Mouse (Mus musculus) CH12.LX (cell line): Measurements from ENCODE around the gene Pkd1l3. TPM values are rescaled to one million over a fixed set of nuclear protein-coding genes. Genes with fewer than 3 reads are reported as not detected.

Source experiments
- DNase-seq: peaks from one replicate; pipeline ENCODE4 v3.0.0-alpha.2; 2013; ENCODE audit errors: extremely low read depth
- H3K27ac ChIP-seq: 2 replicates; pipeline ENCODE4 v1.5.1; 2012; ENCODE audit warnings: low read depth, mild to moderate bottlenecking, control low read depth, moderate library complexity; ENCODE audit not compliant: insufficient read depth
- H3K27me3 ChIP-seq: replicated peaks from 2 replicates; pipeline ENCODE3; 2012; ENCODE audit warnings: inconsistent platforms
- H3K36me3 ChIP-seq, 2 experiments: replicated peaks in 1 of 2; 2 replicates each; pipeline versions ENCODE3 to v1.6.1; 2012; ENCODE audit warnings: inconsistent platforms in 1 of 2, low read length in 1 of 2, mild to moderate bottlenecking in 1 of 2, mixed read lengths in 1 of 2, moderate library complexity in 1 of 2; ENCODE audit not compliant: control insufficient read depth in 1 of 2, insufficient read depth in 1 of 2
- H3K4me1 ChIP-seq, 2 experiments: 2 replicates each; pipeline ENCODE4 v1.6.1; 2012; ENCODE audit warnings: inconsistent platforms in 1 of 2, moderate library complexity in 1 of 2; ENCODE audit not compliant: insufficient read depth in 2 of 2, control insufficient read depth in 1 of 2
- H3K4me2 ChIP-seq: 2 replicates; pipeline ENCODE4 v1.6.1; 2012; ENCODE audit warnings: low read depth, mild to moderate bottlenecking, control low read depth; ENCODE audit not compliant: poor library complexity, insufficient read depth, severe bottlenecking
- H3K4me3 ChIP-seq, 3 experiments: fragments of 150-350 bp in 1 of 3; sonication (generic) in 1 of 3; replicated peaks in 1 of 3; 2 replicates each; pipeline versions ENCODE3 to v1.5.1; 2011 to 2012; ENCODE audit warnings: low read depth in 2 of 3, low read length in 2 of 3, mild to moderate bottlenecking in 2 of 3, moderate library complexity in 2 of 3, control low read depth in 1 of 3, improper control_type of control experiment in 1 of 3, inconsistent platforms in 1 of 3, mixed read lengths in 1 of 3; ENCODE audit not compliant: poor library complexity in 1 of 3
- H3K79me2 ChIP-seq: replicated peaks from 2 replicates; pipeline ENCODE4 v1.6.1; 2012; ENCODE audit warnings: mild to moderate bottlenecking, moderate library complexity; ENCODE audit not compliant: control insufficient read depth, poor library complexity, insufficient read depth, severe bottlenecking; ENCODE audit errors: extremely low read depth
- H3K9ac ChIP-seq: 2 replicates; pipeline ENCODE4 v1.6.1; 2012; ENCODE audit warnings: low read depth, mild to moderate bottlenecking, control low read depth, moderate library complexity; ENCODE audit not compliant: insufficient read depth
- H3K9me3 ChIP-seq: replicated peaks from 2 replicates; pipeline ENCODE3; 2012; ENCODE audit warnings: low read length, inconsistent platforms, mixed read lengths
- BHLHE40 ChIP-seq: IDR thresholded peaks from 2 replicates; pipeline ENCODE4 v1.6.1; 2011; ENCODE audit warnings: mild to moderate bottlenecking, low read depth, low read length, improper control_type of control experiment
- CHD2 ChIP-seq: IDR thresholded peaks from 2 replicates; pipeline ENCODE4 v1.6.1; 2011; ENCODE audit warnings: low read length, improper control_type of control experiment
- CTCF ChIP-seq, 2 experiments: IDR thresholded peaks in 1 of 2; conservative IDR thresholded peaks in 1 of 2; 2 replicates each; pipeline ENCODE4 v1.5.1; 2011 to 2012; ENCODE audit warnings: low read depth in 2 of 2, low read length in 2 of 2, improper control_type of control experiment in 1 of 2, inconsistent platforms in 1 of 2, mild to moderate bottlenecking in 1 of 2, moderate library complexity in 1 of 2
- E2F4 ChIP-seq: IDR thresholded peaks from 2 replicates; pipeline ENCODE4 v1.6.1; 2011; ENCODE audit warnings: low read depth, low read length, improper control_type of control experiment; ENCODE audit not compliant: insufficient replicate concordance
- GABPA ChIP-seq: IDR thresholded peaks from 2 replicates; pipeline ENCODE4 v1.6.1; 2012; ENCODE audit warnings: low read depth, low read length, improper control_type of control experiment, inconsistent platforms; ENCODE audit not compliant: insufficient replicate concordance
- IRF4 ChIP-seq: IDR thresholded peaks from 2 replicates; pipeline ENCODE4 v1.6.1; 2014; ENCODE audit warnings: low read depth, mild to moderate bottlenecking, inconsistent platforms, low read length, improper control_type of control experiment
- JUN ChIP-seq: IDR thresholded peaks from 2 replicates; pipeline ENCODE4 v1.6.1; 2011; ENCODE audit warnings: low read depth, mild to moderate bottlenecking, low read length, improper control_type of control experiment, moderate library complexity; ENCODE audit not compliant: insufficient read depth
- JUND ChIP-seq: conservative IDR thresholded peaks from 2 replicates; pipeline ENCODE4 v1.6.1; 2011; ENCODE audit warnings: low read depth, low read length, improper control_type of control experiment
- KAT2A ChIP-seq: IDR thresholded peaks from 2 replicates; pipeline ENCODE4 v1.6.1; 2012; ENCODE audit warnings: low read length, improper control_type of control experiment, inconsistent platforms; ENCODE audit not compliant: insufficient replicate concordance
- MXI1 ChIP-seq: IDR thresholded peaks from 2 replicates; pipeline ENCODE4 v1.6.1; 2011; ENCODE audit warnings: mild to moderate bottlenecking, low read depth, low read length, improper control_type of control experiment
- NRF1 ChIP-seq: IDR thresholded peaks from 2 replicates; pipeline ENCODE4 v1.6.1; 2014; ENCODE audit warnings: low read depth, mild to moderate bottlenecking, inconsistent platforms, low read length, improper control_type of control experiment, moderate library complexity
- RAD21 ChIP-seq: IDR thresholded peaks from 2 replicates; pipeline ENCODE4 v1.6.1; 2011; ENCODE audit warnings: low read depth, mild to moderate bottlenecking, low read length, improper control_type of control experiment, moderate library complexity
- RCOR1 ChIP-seq: conservative IDR thresholded peaks from 2 replicates; pipeline ENCODE4 v1.6.1; 2012; ENCODE audit warnings: low read depth, mild to moderate bottlenecking, inconsistent platforms, low read length, improper control_type of control experiment
- SIN3A ChIP-seq: IDR thresholded peaks from 2 replicates; pipeline ENCODE4 v1.6.1; 2012; ENCODE audit warnings: low read length, improper control_type of control experiment, inconsistent platforms
- SMC3 ChIP-seq: IDR thresholded peaks from 2 replicates; pipeline ENCODE4 v1.6.1; 2011; ENCODE audit warnings: low read depth, low read length, improper control_type of control experiment
- TBP ChIP-seq: conservative IDR thresholded peaks from 2 replicates; pipeline ENCODE4 v1.6.1; 2011; ENCODE audit warnings: low read depth, low read length, improper control_type of control experiment
- UBTF ChIP-seq: IDR thresholded peaks from 2 replicates; pipeline ENCODE4 v1.6.1; 2012; ENCODE audit warnings: low read depth, mild to moderate bottlenecking, inconsistent platforms, low read length, improper control_type of control experiment, moderate library complexity
- USF2 ChIP-seq: conservative IDR thresholded peaks from 2 replicates; pipeline ENCODE4 v1.6.1; 2011; ENCODE audit warnings: low read depth, low read length, improper control_type of control experiment
- ZC3H11A ChIP-seq: IDR thresholded peaks from 2 replicates; pipeline ENCODE4 v1.6.1; 2012; ENCODE audit warnings: low read depth, mild to moderate bottlenecking, inconsistent platforms, low read length, improper control_type of control experiment
- ZNF384 ChIP-seq: IDR thresholded peaks from 2 replicates; pipeline ENCODE4 v1.6.1; 2012; ENCODE audit warnings: low read depth, low read length, improper control_type of control experiment, inconsistent platforms
- dilution Hi-C: fragments of 300-500 bp; cut with MboI; formaldehyde crosslinking; loops from 2 replicates; pipeline ENCODE4 v1.14.3; 2020; ENCODE audit warnings: low sequenced_read_pairs; ENCODE audit not compliant: extremely low pct_unique_long_range_greater_than_20kb, extremely low pct_ligation_motif_present
- in situ Hi-C: fragments of 300-500 bp; cut with MboI; formaldehyde crosslinking; loops from 3 replicates; pipeline ENCODE4 v1.14.3; 2019; ENCODE audit warnings: low sequenced_read_pairs, low pct_ligation_motif_present, low pct_unique_long_range_greater_than_20kb, mixed read lengths
- polyA plus RNA-seq: library from polyadenylated mRNA; unstranded; fragments of >175 nt; gene quantifications from 2 replicates; pipeline ENCODE4 v1.2.1, GENCODE M21; 2012; ENCODE audit warnings: low read depth; ENCODE audit not compliant: insufficient read length
- total RNA-seq, 2 experiments: library from RNA; depleted of rRNA; stranded (reverse); fragments of 300-350 nt in 1 of 2; fragments of >200 nt in 1 of 2; gene quantifications; 2 replicates each; pipeline ENCODE4 v1.2.3; 2012 to 2014

Gene Pkd1l3
- total and polyA plus RNA-seq, 3 experiments = 3.5 to 10.0 (median 6.0) TPM

DNA sequence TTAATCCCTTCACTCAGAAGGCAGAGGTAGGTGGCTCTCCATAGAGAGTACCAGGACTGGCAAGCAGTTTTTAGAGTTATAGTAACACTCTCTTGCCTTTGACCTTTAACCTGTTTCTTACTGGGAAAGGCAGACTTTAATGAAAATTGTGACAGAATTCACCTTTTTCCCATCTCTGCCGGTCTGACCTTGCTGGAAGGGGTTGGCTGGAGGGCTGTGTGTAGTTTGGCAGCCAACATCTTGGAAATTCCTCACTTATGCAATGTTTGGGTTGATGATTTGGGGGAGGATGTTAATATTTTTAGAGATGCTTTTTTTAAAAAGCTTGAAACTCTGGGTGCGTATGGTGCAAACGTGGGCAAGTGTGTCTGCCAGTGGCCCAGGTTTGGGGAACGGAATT, 30.0 kb upstream of the Pkd1l3 start:
- no peak overlapping the region for H3K27ac ChIP-seq
- no peak overlapping the region for H3K9ac ChIP-seq
- H3K4me1 ChIP-seq = no peaks in the 10 kb centered on the region
- dilution Hi-C loops (no loop called here), in situ Hi-C loops (no loop called here)
- no peak for DNase-seq
- H3K9me3 ChIP-seq = peaks cover 8% of the 10 kb centered on the region
- peaks cover 11% of the 10 kb centered on the region for H3K27me3 ChIP-seq
- no peaks in the 10 kb centered on the region for H3K79me2 ChIP-seq
- H3K4me2 ChIP-seq = no peak overlapping the region
- no peak for TF ChIP-seq GABPA
- no peak for TF ChIP-seq KAT2A
- TF ChIP-seq TBP = no peak
- no peaks in the 10 kb centered on the region for H3K36me3 ChIP-seq
- no peak overlapping the region for H3K4me3 ChIP-seq

DNA sequence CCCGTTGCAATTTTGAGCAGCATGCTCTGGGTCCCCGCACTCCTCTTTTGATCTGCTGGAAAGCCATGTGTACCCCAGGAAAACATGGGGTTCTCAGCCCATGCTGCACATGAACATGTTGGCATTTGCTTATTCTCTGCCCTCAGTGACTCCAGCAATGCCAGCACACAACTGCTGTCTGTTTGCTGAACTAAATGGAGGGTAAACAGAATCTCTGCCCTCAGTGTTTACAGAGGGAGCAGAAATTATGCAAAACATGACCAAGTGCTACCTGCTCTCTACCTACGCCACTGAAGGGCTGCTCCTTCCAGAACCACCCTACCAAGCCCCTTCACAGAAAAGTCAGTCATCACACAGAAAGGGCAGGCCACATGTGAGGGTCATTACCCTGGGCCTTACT, 29.5 kb upstream of the Pkd1l3 start:
- Histone ChIP-seq H3K27me3 (peaks cover 11% of the 10 kb centered on the region), H3K9me3 (peaks cover 8% of the 10 kb centered on the region), H3K79me2 (no peaks in the 10 kb centered on the region), H3K27ac (no peak overlapping the region), H3K9ac (no peak overlapping the region), H3K4me1 (no peaks in the 10 kb centered on the region), H3K4me3 (no peak overlapping the region), H3K4me2 (no peak overlapping the region), H3K36me3 (no peaks in the 10 kb centered on the region)
- dilution Hi-C loops (no loop called here), in situ Hi-C loops (no loop called here)
- DNase-seq = no peak
- TF ChIP-seq USF2 (no peak), RAD21 (no peak), NRF1 (no peak), IRF4 (no peak), E2F4 (no peak), CHD2 (no peak), SIN3A (no peak), JUND (no peak), RCOR1 (no peak), TBP (no peak), BHLHE40 (no peak), ZC3H11A (no peak), ZNF384 (no peak), SMC3 (no peak), KAT2A (no peak), CTCF (conservative IDR thresholded peaks at IDR 0.05 in 1 of 2, IDR thresholded peaks at IDR 0.05 in 1 of 2; ENCODE audit: low read depth in 2 of 2, low read length in 2 of 2) (no peak), UBTF (no peak), JUN (no peak), MXI1 (no peak)
